Mouse (Mus musculus): ENCODE results near the gene Cbr2.
A peak's percentile ranks its signal among the peaks of the same experiment; 100 is the strongest.
"Not testable (repeated sequence)": the region's sequence is repeated elsewhere in the genome, so short reads cannot be mapped to it uniquely, and the experiment has no call there.

Cbr2 gene

GRCm38 (mm10) chr11:120731858-120732680, at the start of gene Cbr2:
Gene Cbr2, minus strand, starts transcription at chr11:120732114.
- DNase-seq (ENCODE audit: low read depth), result no peak

DNA sequence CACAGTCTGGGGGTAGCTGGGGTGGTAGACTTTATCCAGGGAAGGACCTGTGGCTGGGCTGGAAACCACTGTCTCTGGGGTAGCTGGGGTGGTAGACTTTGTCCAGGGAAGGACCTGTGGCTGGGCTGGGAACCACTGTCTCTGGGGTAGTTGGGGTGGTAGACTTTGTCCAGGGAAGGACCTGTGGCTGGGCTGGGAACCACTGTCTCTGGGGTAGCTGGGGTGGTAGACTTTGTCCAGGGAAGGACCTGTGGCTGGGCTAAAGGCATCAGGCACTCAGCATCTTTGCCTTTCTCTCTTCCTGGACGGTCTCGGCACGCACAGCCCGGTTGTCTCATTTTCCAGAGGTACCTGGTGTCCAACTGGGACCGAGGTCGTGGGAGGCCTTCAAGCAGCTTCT, 49.4 kb upstream of the Cbr2 start:
- DNase-seq (ENCODE audit: low read depth), result not testable (repeated sequence)

DNA sequence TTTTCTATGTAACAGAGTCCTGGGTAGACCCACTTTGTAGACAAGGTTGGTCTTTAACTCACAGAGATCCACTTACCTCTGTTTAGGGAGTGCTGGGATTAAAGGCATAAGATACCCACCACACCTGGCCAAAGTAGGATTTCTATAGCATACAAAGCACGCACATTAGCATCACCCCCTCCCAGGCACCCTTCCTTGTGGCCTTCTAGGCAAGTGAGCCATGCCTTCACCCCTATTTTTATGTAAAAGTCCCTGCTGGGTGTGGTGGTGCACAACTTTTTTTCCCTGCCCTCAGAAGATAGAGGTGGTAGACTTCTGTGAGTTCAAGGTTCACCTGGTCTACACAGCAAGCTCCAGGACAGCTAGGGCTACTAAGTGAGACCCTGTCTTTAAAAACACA, 48.0 kb upstream of the Cbr2 start:
- no peak for DNase-seq (ENCODE audit: low read depth)

DNA sequence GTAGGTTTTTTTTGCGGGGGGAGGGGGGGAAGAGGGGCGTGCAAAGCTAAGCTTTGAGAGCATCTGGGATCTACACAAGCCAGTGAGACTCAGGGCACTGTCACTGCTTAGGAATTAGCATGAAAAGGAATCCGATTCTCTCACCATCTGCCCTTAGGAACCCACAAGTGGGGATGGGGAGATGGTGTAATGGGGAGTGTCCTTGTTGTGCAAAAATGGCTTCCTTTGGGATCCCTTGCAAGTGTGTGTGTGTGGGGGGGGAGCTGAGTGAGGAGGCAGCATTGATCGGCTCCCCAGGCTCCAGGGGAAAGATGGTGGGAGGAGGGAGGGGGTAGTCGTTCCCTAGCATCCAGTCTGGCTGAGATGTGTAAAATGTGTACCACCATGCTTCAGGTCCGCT, 45.2 kb upstream of the Cbr2 start:
- no peak for DNase-seq (ENCODE audit: low read depth)

GRCm38 (mm10) chr11:120775774-120776469, 44.0 kb upstream of the Cbr2 start:
- DNase-seq (ENCODE audit: low read depth), result peak; percentile 93

- no peak for DNase-seq (ENCODE audit: low read depth)
These were observed 41.7 kb upstream of the Cbr2 start for GRCm38 (mm10) chr11:120773463-120774190.

GRCm38 (mm10) chr11:120772749-120773148, 40.8 kb upstream of the Cbr2 start:
- DNase-seq (ENCODE audit: low read depth), result no peak

DNA sequence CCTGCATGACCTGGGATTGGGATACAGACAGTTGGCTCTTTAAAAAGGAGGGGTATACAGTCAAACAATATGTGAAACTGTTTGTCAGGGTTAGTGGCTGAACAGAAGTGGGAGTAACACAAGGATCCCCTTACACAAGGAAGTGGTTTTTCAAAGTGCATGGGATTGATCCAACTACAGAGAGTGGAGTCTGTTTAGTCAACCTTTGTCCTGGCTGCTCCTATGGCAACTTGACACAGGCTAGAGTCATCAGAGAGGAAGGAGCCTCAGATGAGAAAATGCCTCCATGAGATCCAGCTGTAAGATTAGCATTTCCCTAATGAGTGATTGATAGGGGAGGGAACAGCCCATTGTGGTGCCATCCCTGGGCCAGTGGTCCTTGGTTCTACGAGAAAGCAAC, 36.3 kb upstream of the Cbr2 start:
- no peak for DNase-seq (ENCODE audit: low read depth)

GRCm38 (mm10) chr11:120767023-120767422, 35.1 kb upstream of the Cbr2 start:
- DNase-seq (ENCODE audit: low read depth), result not testable (repeated sequence)

GRCm38 (mm10) chr11:120763121-120763999, 31.4 kb upstream of the Cbr2 start:
- not testable (repeated sequence) for DNase-seq (ENCODE audit: low read depth)

- not testable (repeated sequence) for DNase-seq (ENCODE audit: low read depth)
These were observed 30.7 kb upstream of the Cbr2 start, which contains the start of gene Hmga1b for GRCm38 (mm10) chr11:120762672-120763041. Gene Hmga1b, plus strand, starts transcription at chr11:120762794.

GRCm38 (mm10) chr11:120761811-120762671, 30.1 kb upstream of the Cbr2 start:
- no peak for DNase-seq (ENCODE audit: low read depth)

GRCm38 (mm10) chr11:120760236-120760635, 28.3 kb upstream of the Cbr2 start:
- no peak for DNase-seq (ENCODE audit: low read depth)

DNA sequence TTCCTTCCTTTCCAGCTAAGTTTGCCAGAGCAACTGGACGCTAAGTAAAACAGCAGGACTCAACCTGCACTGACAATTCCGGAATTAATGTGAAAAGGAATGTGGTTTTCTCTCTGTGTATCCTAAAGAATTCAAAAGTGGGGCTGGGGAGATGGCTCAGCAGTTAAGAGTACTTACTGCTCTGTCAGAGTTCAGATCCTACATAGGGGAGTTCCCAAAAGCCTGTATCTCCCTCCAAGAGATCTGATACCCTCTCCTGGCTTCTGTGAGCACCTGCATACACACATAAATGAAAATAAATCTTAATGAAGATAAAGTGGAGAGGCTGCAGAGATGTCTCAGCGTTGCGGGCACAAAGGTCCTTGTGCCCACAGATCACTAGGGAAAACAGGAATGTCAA, 19.7 kb upstream of the Cbr2 start:
- DNase-seq (ENCODE audit: low read depth), result no peak

GRCm38 (mm10) chr11:120749430-120749829, 17.5 kb upstream of the Cbr2 start:
- DNase-seq (ENCODE audit: low read depth), result peak; percentile 37

DNA sequence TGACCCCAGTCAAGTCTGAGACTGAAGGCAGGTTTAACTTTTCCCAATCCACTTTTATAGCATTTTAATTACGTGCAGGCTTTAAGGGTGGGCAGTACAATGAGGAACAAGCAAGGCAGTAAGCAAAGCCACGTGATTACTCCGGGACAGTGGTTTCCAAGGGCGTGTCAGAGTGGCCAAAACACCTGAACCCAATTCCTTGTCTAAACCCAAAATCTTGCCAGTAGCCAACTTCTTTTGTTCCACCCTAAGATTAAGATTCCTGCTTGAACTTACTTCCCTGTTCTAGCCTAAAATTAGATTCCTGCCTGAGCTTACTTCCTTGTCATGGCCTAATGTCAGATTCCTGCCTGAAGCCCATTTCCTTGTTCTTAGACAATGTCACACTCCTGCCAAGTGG, 16.1 kb upstream of the Cbr2 start:
- DNase-seq (ENCODE audit: low read depth), result no peak

- DNase-seq (ENCODE audit: low read depth), result no peak
These were observed 12.3 kb upstream of the Cbr2 start for GRCm38 (mm10) chr11:120744121-120744701.

GRCm38 (mm10) chr11:120740981-120741380, 9.1 kb upstream of the Cbr2 start:
- DNase-seq (ENCODE audit: low read depth), result no peak

- DNase-seq (ENCODE audit: low read depth), result no peak
These were observed 4.5 kb upstream of the Cbr2 start for GRCm38 (mm10) chr11:120736424-120736823.

DNA sequence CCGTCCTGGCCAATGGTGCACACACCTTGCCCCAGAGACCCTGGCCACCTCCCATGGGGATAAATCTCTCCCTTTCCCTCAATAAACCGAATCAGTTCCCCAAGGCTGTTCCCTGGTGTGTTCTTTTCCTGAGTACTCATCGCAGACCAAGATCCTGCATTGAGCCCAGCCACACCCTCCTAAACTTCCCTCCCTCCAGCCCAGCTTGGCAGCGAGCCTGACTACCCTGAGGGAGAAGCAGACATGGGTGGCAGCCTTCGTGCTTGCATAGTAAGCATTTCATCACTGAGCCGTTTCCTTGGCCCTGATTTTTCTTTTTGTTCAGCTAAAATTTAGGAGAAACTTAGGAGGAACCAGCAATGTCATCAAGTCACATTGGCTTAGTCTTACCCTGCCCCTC, 1.6 kb upstream of the Cbr2 start:
- no peak for DNase-seq (ENCODE audit: low read depth)

All from c-Kit-positive CD71-negative TER-119-negative erythroid progenitor cells, embryonic 14.5 days (primary cell).